Mouse (Mus musculus): ENCODE results near the gene Pde6h.

GRCm38 (mm10) chr6:136920320-136921257 is 3.0 kb upstream of the Pde6h start:
- TF ChIP-seq TAL1 (IDR thresholded peaks at IDR 0.05; ENCODE audit: low read length): no peak
- no peak for TF ChIP-seq GATA1 (IDR thresholded peaks at IDR 0.05; ENCODE audit: low read length)

All from erythroblast, embryonic 14.5 days (primary cell).